Mouse (Mus musculus): Measurements from ENCODE around the gene Ociad1. TPM values are rescaled to one million over a fixed set of nuclear protein-coding genes. Genes with fewer than 3 reads are reported as not detected.

Gene Ociad1
- polyA plus RNA-seq, 1 experiment, result 355 TPM

- Histone ChIP-seq H3K4me1 (ENCODE audit: control insufficient read depth, insufficient read depth, low read length) (no peaks in the 10 kb centered on the region), H3K27ac (ENCODE audit: insufficient read depth, low read length) (peak overlapping the region; percentile 78), H3K27me3 (ENCODE audit: control insufficient read depth, insufficient read depth, low read length) (no peaks in the 10 kb centered on the region), H3K4me3 (replicated peaks; ENCODE audit: insufficient read depth, low read depth, low read length) (peak overlapping the region; percentile 81)
- TF ChIP-seq POLR2A (IDR thresholded peaks at IDR 0.05; ENCODE audit: borderline replicate concordance, insufficient read depth, low read length), result 0 out of 2 replicates have a peak, but pooled peaks have one; percentile 16
- no peak for TF ChIP-seq CTCF (IDR thresholded peaks at IDR 0.05; ENCODE audit: borderline replicate concordance, insufficient read depth, low read depth, low read length)
- DNase-seq, result peak; percentile 73 to 76
- 0% methylated on average over 113 of the region's 129 CpGs for WGBS
These were observed 37.0 kb upstream of the Ociad1 start for GRCm38 (mm10) chr5:73255321-73256251.

GRCm38 (mm10) chr5:73256352-73257065 is 36.1 kb upstream of the Ociad1 start, which contains the start of gene Fryl:
Gene Fryl, minus strand, starts transcription at chr5:73256619.
- under 1% methylated on average over 43 of the region's 44 CpGs for WGBS

GRCm38 (mm10) chr5:73257096-73257495 is 35.5 kb upstream of the Ociad1 start:
- Histone ChIP-seq H3K27me3 (ENCODE audit: control insufficient read depth, insufficient read depth, low read length) (no peaks in the 10 kb centered on the region), H3K27ac (ENCODE audit: insufficient read depth, low read length) (no peak overlapping the region), H3K4me3 (replicated peaks; ENCODE audit: insufficient read depth, low read depth, low read length) (peak overlapping the region; percentile 65), H3K4me1 (ENCODE audit: control insufficient read depth, insufficient read depth, low read length) (no peaks in the 10 kb centered on the region)
- DNase-seq, result no peak
- TF ChIP-seq POLR2A (IDR thresholded peaks at IDR 0.05; ENCODE audit: borderline replicate concordance, insufficient read depth, low read length) (no peak), CTCF (IDR thresholded peaks at IDR 0.05; ENCODE audit: borderline replicate concordance, insufficient read depth, low read depth, low read length) (no peak)
- WGBS, result 1% methylated on average over 11 of the region's 11 CpGs

More at GRCm38 (mm10) chr5:73256352-73257065, 36.1 kb upstream of the Ociad1 start, which contains the start of gene Fryl:
- peak within 1 kb of the TSS; percentile 81 for H3K4me3 ChIP-seq (replicated peaks; ENCODE audit: insufficient read depth, low read depth, low read length)
- H3K27me3 ChIP-seq (ENCODE audit: control insufficient read depth, insufficient read depth, low read length), result no peaks in the 10 kb centered on the region
- peak within 1 kb of the TSS; percentile 78 for H3K27ac ChIP-seq (ENCODE audit: insufficient read depth, low read length)
- DNase-seq, result peak; percentile 90 to 96
- TF ChIP-seq POLR2A (IDR thresholded peaks at IDR 0.05; ENCODE audit: borderline replicate concordance, insufficient read depth, low read length) (peak; percentile 34; the same call in 1 of the 2 replicates), CTCF (IDR thresholded peaks at IDR 0.05; ENCODE audit: borderline replicate concordance, insufficient read depth, low read depth, low read length) (no peak)
- no peaks in the 10 kb centered on the region for H3K4me1 ChIP-seq (ENCODE audit: control insufficient read depth, insufficient read depth, low read length)

- WGBS, result 55% methylated on average over 8 of the region's 8 CpGs
- H3K4me3 ChIP-seq (replicated peaks; ENCODE audit: insufficient read depth, low read depth, low read length), result no peak overlapping the region
- no peak overlapping the region for H3K27ac ChIP-seq (ENCODE audit: insufficient read depth, low read length)
- no peaks in the 10 kb centered on the region for H3K27me3 ChIP-seq (ENCODE audit: control insufficient read depth, insufficient read depth, low read length)
- no peaks in the 10 kb centered on the region for H3K4me1 ChIP-seq (ENCODE audit: control insufficient read depth, insufficient read depth, low read length)
- no peak for DNase-seq
- TF ChIP-seq POLR2A (IDR thresholded peaks at IDR 0.05; ENCODE audit: borderline replicate concordance, insufficient read depth, low read length) (no peak), CTCF (IDR thresholded peaks at IDR 0.05; ENCODE audit: borderline replicate concordance, insufficient read depth, low read depth, low read length) (no peak)
These were observed 34.9 kb upstream of the Ociad1 start for GRCm38 (mm10) chr5:73257723-73258122.

- Histone ChIP-seq H3K27ac (ENCODE audit: insufficient read depth, low read length) (no peak overlapping the region), H3K4me1 (ENCODE audit: control insufficient read depth, insufficient read depth, low read length) (no peaks in the 10 kb centered on the region), H3K27me3 (ENCODE audit: control insufficient read depth, insufficient read depth, low read length) (no peaks in the 10 kb centered on the region), H3K4me3 (replicated peaks; ENCODE audit: insufficient read depth, low read depth, low read length) (no peak overlapping the region)
- TF ChIP-seq POLR2A (IDR thresholded peaks at IDR 0.05; ENCODE audit: borderline replicate concordance, insufficient read depth, low read length) (no peak), CTCF (IDR thresholded peaks at IDR 0.05; ENCODE audit: borderline replicate concordance, insufficient read depth, low read depth, low read length) (no peak)
- 71% methylated on average over 5 of the region's 5 CpGs for WGBS
- no peak for DNase-seq
These were observed 28.5 kb upstream of the Ociad1 start for GRCm38 (mm10) chr5:73264122-73264521.

GRCm38 (mm10) chr5:73265460-73265859 is 27.1 kb upstream of the Ociad1 start:
- no peak for DNase-seq
- H3K27ac ChIP-seq (ENCODE audit: insufficient read depth, low read length), result no peak overlapping the region
- TF ChIP-seq POLR2A (IDR thresholded peaks at IDR 0.05; ENCODE audit: borderline replicate concordance, insufficient read depth, low read length), result no peak
- TF ChIP-seq CTCF (IDR thresholded peaks at IDR 0.05; ENCODE audit: borderline replicate concordance, insufficient read depth, low read depth, low read length), result no peak
- no peak overlapping the region for H3K4me3 ChIP-seq (replicated peaks; ENCODE audit: insufficient read depth, low read depth, low read length)
- WGBS, result 80% methylated on average over 5 of the region's 5 CpGs
- H3K27me3 ChIP-seq (ENCODE audit: control insufficient read depth, insufficient read depth, low read length), result no peaks in the 10 kb centered on the region
- H3K4me1 ChIP-seq (ENCODE audit: control insufficient read depth, insufficient read depth, low read length), result no peaks in the 10 kb centered on the region

- no peaks in the 10 kb centered on the region for H3K27me3 ChIP-seq (ENCODE audit: control insufficient read depth, insufficient read depth, low read length)
- H3K4me1 ChIP-seq (ENCODE audit: control insufficient read depth, insufficient read depth, low read length), result no peaks in the 10 kb centered on the region
- no peak for DNase-seq
- no peak overlapping the region for H3K27ac ChIP-seq (ENCODE audit: insufficient read depth, low read length)
- 34% methylated on average over 11 of the region's 11 CpGs for WGBS
- TF ChIP-seq POLR2A (IDR thresholded peaks at IDR 0.05; ENCODE audit: borderline replicate concordance, insufficient read depth, low read length), result no peak
- no peak for TF ChIP-seq CTCF (IDR thresholded peaks at IDR 0.05; ENCODE audit: borderline replicate concordance, insufficient read depth, low read depth, low read length)
- H3K4me3 ChIP-seq (replicated peaks; ENCODE audit: insufficient read depth, low read depth, low read length), result no peak overlapping the region
These were observed 23.9 kb upstream of the Ociad1 start for GRCm38 (mm10) chr5:73268636-73269213.
